Mouse (Mus musculus) layer of hippocampus, postnatal 14 days (tissue): ENCODE measurements around the gene Padi6. TPM values are rescaled to one million over a fixed set of nuclear protein-coding genes. Genes with fewer than 3 reads are reported as not detected.

ENCODE experiments used
- DNase-seq, 2 experiments: peaks; one replicate each; pipeline ENCODE4 v3.0.0; 2021 to 2022; ENCODE audit warnings: low spot score in 2 of 2, mixed read lengths in 1 of 2
- microRNA-seq, 2 experiments: library from miRNA; unstranded; fragments of <30 nt; microRNA quantifications; one replicate each; pipeline ENCODE4 v1.2.0; 2021
- total RNA-seq, 2 experiments: library from RNA; stranded (reverse); gene quantifications; 2 replicates each; pipeline ENCODE4 v1.2.3; 2021

Padi6 gene
- total RNA-seq, 2 experiments from 2014 or later = 0.17 TPM; not detected in 1

- no peak for DNase-seq
Observed at GRCm38 (mm10) chr4:140688044-140688825, 54.2 kb downstream of the Padi6 start.

- DNase-seq = no peak
Observed at GRCm38 (mm10) chr4:140684881-140685303, 57.6 kb downstream of the Padi6 start.

GRCm38 (mm10) chr4:140684141-140684871 is 58.1 kb downstream of the Padi6 start:
- no peak for DNase-seq

GRCm38 (mm10) chr4:140683608-140684007 is 58.8 kb downstream of the Padi6 start:
- DNase-seq = no peak

- no peak for DNase-seq
Observed at GRCm38 (mm10) chr4:140680731-140681397, 61.6 kb downstream of the Padi6 start.

GRCm38 (mm10) chr4:140679723-140680380 is 62.6 kb downstream of the Padi6 start:
- DNase-seq = peak; percentile 81 to 87

GRCm38 (mm10) chr4:140679038-140679437 is 63.4 kb downstream of the Padi6 start:
- DNase-seq = no peak

Small RNAs within 50 kb of the gene (microRNA-seq; reads per million reads assigned to microRNA genes)
- gene Gm23045 = 0 reads per million in 2 experiments
- 0 reads per million in 2 experiments for gene Gm25951

Other genes with a start within 250 kb of the Padi6 start
- 10 to 100 TPM; 48.8 to 50.8 TPM for gene Arhgef10l, start 76.6 kb downstream of the Padi6 start, total RNA-seq
- gene Rcc2, start 42.1 kb downstream of the Padi6 start, total RNA-seq = 10 to 100 TPM; 74.9 to 75.4 TPM
- gene Padi4, start 31.6 kb upstream of the Padi6 start, total RNA-seq = not detected
- not detected for gene Padi3, start 68.0 kb upstream of the Padi6 start, total RNA-seq
- not detected for gene Padi1, start 103.1 kb upstream of the Padi6 start, total RNA-seq
- 10 to 100 TPM; 12.0 to 16.8 TPM for gene Padi2, start 163.7 kb upstream of the Padi6 start, total RNA-seq
- 100 to 1,000 TPM; 190 to 198 TPM for gene Sdhb, start 218.6 kb upstream of the Padi6 start, total RNA-seq
- 100 to 1,000 TPM; 206 to 215 TPM for gene Atp13a2, start 244.2 kb upstream of the Padi6 start, total RNA-seq